Mouse (Mus musculus): ENCODE results near the gene Rab11b. TPM values are rescaled to one million over a fixed set of nuclear protein-coding genes. Genes with fewer than 3 reads are reported as not detected.

Rab11b gene
- polyA plus RNA-seq, 1 experiment from 2014 or later, result 325 TPM

DNA sequence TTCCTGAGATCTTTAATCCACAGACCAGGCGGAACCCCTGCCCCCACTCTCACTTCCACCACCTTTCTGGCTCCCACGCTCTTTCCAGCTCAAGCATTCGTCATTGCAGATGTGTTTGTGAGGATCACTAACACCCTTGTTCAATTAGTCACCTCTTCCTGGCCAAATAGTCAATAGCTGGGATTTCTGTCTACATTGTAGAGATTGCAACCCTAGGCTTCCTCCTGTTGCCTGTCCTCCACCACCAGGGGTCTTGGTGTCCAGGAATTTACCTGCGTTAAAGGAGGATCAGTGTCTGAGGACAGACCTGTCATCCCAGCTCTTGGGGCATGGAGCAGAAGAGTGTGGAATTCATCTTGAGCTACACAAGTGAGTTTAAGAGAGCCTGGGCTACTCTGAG lies 21.7 kb upstream of the Rab11b start:
- Histone ChIP-seq H3K9ac (peak overlapping the region; percentile 72), H3K27me3 (no peaks in the 10 kb centered on the region), H3K36me3 (peaks cover 14% of the 10 kb centered on the region), H3K4me3 (peak overlapping the region; percentile 54), H3K27ac (peak overlapping the region; percentile 94; the same call in 1 of the 2 replicates), H3K4me2 (replicated peaks) (peak overlapping the region; percentile 87), H3K9me3 (no peaks in the 10 kb centered on the region), H3K4me1 (peaks cover 58% of the 10 kb centered on the region)
- no peak for ATAC-seq (ENCODE audit: low FRiP score, low read depth)
- 38% methylated on average over 4 of the region's 4 CpGs for WGBS

DNA sequence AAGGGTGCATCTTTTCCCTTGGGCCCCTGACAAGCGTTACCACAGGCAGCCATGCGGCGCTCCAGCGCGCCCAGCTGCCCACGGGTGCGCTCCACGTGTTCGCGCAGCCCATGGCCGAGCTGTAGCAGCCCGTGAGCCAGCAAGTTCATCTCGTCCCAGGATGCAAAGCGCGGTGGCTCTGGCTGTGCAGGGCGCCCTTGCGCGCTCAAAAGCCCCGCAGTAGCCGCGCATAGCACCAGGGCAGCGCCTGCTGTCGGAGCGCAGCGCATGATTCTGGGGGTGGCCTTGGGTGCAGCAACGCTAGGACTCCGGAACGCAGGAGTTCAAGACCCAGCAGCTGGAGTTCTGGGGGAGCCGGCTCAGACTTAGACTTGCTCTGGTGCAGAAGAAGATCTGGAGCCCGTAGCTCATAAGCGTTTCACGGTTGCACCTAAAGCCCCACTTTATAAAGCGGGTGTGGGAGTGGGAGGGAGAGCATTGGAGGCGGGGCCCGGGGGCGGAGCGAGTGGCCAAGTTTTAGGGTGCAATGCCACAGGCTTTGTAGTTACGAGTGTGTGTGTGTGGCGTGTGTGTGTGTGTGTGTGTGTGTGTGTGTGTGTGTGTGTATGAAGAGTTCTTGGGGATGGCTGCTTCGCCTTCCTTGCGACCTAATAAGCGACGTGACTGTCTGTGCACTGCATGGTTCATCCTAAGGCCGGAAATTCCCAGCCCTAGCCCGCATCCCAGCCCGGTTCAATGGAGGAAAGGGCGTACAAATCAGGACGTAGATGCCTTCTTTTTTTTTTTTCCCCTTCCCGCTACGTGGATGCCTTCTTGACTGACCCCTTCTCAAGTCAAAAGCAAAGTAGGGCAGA lies 21.0 kb upstream of the Rab11b start, which contains the start of gene Angptl4:
Gene Angptl4, minus strand, starts transcription at position 707 of the 854 bp plus-strand sequence.
- no peaks in the 10 kb centered on the region for H3K9me3 ChIP-seq
- peak within 1 kb of the TSS; percentile 94 for H3K27ac ChIP-seq
- no peaks in the 10 kb centered on the region for H3K27me3 ChIP-seq
- H3K4me1 ChIP-seq, result peaks cover 58% of the 10 kb centered on the region
- peak within 1 kb of the TSS; percentile 72 for H3K9ac ChIP-seq
- peaks cover 21% of the 10 kb centered on the region for H3K36me3 ChIP-seq
- H3K4me2 ChIP-seq (replicated peaks), result peak within 1 kb of the TSS; percentile 87
- peak within 1 kb of the TSS; percentile 54 for H3K4me3 ChIP-seq
- ATAC-seq (ENCODE audit: low FRiP score, low read depth), result peak; percentile 58
- under 1% methylated on average over 50 of the region's 50 CpGs for WGBS

DNA sequence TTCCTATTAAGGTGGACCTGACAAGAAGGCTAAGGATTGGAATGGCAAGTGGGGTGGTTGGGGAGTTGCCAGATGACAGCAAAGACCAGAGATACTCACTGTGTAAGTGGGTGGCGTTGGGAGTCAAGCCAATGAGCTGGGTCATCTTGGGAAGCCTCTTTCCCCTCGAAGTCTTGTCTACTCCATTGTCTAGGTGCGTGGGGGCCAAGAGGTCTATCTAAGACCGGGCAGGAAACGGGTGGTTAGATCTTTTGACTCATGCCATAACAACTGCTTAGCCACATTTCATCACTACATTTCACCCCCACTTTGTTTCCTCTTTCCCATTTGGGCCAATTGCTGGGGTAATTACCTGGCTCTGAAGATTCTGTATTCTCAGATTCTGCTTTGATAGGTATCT lies 20.1 kb upstream of the Rab11b start:
- peak overlapping the region; percentile 94 for H3K27ac ChIP-seq
- H3K36me3 ChIP-seq, result peaks cover 30% of the 10 kb centered on the region
- H3K9ac ChIP-seq, result peak overlapping the region; percentile 72
- WGBS, result 77% methylated on average over 5 of the region's 5 CpGs
- H3K27me3 ChIP-seq, result no peaks in the 10 kb centered on the region
- no peak for ATAC-seq (ENCODE audit: low FRiP score, low read depth)
- H3K4me3 ChIP-seq, result peak overlapping the region; percentile 54
- H3K9me3 ChIP-seq, result no peaks in the 10 kb centered on the region
- H3K4me2 ChIP-seq (replicated peaks), result peak overlapping the region; percentile 87
- H3K4me1 ChIP-seq, result peaks cover 58% of the 10 kb centered on the region

DNA sequence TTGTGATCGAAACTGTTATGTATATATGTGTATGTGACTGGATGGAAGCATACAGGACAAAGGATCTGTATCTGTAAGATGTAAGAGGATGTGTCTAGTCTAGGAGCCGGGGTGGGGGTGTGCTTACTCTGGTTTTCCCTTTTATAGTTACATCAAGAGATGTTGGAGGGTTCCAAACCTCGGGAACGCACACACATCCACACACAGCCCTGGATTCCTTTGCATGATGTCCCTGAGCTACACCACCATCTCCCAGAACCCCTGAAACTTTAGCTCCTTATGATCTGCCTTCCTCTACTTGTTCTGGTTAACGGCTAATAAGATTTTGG lies 19.6 kb upstream of the Rab11b start:
- WGBS, result 60% methylated on average over 5 of the region's 5 CpGs
- H3K4me2 ChIP-seq (replicated peaks), result peak overlapping the region; percentile 87
- H3K4me1 ChIP-seq, result peaks cover 58% of the 10 kb centered on the region
- 0 out of 2 replicates have a peak, but pooled peaks have one; percentile 0 for ATAC-seq (ENCODE audit: low FRiP score, low read depth)
- 0 out of 2 replicates have a peak overlapping the region, but pooled peaks have one; percentile 31 for H3K9ac ChIP-seq
- H3K4me3 ChIP-seq, result peak overlapping the region; percentile 54
- peaks cover 35% of the 10 kb centered on the region for H3K36me3 ChIP-seq
- peak overlapping the region; percentile 94 for H3K27ac ChIP-seq
- no peaks in the 10 kb centered on the region for H3K9me3 ChIP-seq
- H3K27me3 ChIP-seq, result no peaks in the 10 kb centered on the region

DNA sequence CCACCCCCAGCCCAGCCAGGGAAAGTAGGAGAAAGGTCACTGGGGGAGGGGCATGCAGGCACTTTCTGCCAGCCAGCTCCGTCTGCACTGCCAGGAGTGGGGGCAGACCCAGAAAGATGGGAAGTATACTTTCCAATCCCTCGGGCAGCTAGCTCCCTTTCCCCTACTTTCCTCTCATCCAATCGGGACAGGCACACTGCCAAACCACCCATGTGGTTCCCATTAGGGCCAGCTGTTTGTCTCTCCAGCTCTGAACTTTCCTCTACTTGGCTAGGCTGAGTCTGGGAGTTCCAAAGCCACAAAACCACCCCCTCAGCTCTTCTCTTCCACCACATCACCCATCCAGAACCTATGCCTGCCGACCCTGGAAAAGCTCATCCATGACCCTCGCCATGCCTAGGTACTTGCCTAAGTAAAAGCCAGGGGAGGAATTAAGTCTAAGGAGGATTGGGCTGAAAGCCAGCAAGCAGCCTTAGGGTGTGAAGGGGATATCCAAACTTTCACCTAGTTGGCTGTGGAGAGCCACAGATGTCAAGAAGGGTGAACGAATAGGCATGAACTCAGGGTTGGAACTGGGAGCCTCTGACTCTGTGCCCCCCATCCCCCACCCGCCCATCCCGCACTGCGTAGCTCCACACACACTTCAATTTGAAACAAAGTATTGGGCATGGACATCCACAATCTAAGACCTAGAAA lies 19.1 kb upstream of the Rab11b start:
- H3K4me2 ChIP-seq (replicated peaks), result peak overlapping the region; percentile 87
- peak; percentile 90 for ATAC-seq (ENCODE audit: low FRiP score, low read depth)

DNA sequence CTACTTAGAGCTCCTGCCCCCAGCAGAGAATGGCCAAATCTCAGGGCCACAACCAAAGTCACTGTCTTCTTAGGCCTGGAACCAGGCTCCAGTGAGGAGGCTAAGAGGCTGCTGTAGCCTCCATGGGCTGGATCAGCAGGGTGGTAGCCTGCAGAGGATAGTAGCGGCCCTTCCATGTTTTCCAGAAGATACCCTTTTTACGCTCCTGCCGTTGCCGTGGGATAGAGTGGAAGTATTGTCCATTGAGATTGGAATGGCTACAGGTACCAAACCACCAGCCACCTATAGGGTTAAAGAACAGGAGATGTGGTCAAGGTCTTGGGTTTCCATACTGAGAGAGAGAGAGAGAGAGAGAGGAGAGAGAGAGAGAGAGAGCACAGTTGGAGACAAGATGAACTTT lies 15.0 kb upstream of the Rab11b start:
- H3K9me3 ChIP-seq, result no peaks in the 10 kb centered on the region
- no peak overlapping the region for H3K4me2 ChIP-seq (replicated peaks)
- no peak overlapping the region for H3K27ac ChIP-seq
- 98% methylated on average over 4 of the region's 4 CpGs for WGBS
- H3K4me3 ChIP-seq, result no peak overlapping the region
- H3K36me3 ChIP-seq, result peaks cover 43% of the 10 kb centered on the region
- no peaks in the 10 kb centered on the region for H3K27me3 ChIP-seq
- no peak for ATAC-seq (ENCODE audit: low FRiP score, low read depth)
- H3K9ac ChIP-seq, result no peak overlapping the region
- peaks cover 25% of the 10 kb centered on the region for H3K4me1 ChIP-seq

More for the DNA sequence above, 19.1 kb upstream of the Rab11b start:
- Histone ChIP-seq H3K9me3 (no peaks in the 10 kb centered on the region), H3K27ac (peak overlapping the region; percentile 94), H3K36me3 (peaks cover 40% of the 10 kb centered on the region), H3K4me1 (peaks cover 58% of the 10 kb centered on the region), H3K4me3 (peak overlapping the region; percentile 54), H3K9ac (0 out of 2 replicates have a peak overlapping the region, but pooled peaks have one; percentile 14), H3K27me3 (no peaks in the 10 kb centered on the region)
- 17% methylated on average over 9 of the region's 9 CpGs for WGBS

DNA sequence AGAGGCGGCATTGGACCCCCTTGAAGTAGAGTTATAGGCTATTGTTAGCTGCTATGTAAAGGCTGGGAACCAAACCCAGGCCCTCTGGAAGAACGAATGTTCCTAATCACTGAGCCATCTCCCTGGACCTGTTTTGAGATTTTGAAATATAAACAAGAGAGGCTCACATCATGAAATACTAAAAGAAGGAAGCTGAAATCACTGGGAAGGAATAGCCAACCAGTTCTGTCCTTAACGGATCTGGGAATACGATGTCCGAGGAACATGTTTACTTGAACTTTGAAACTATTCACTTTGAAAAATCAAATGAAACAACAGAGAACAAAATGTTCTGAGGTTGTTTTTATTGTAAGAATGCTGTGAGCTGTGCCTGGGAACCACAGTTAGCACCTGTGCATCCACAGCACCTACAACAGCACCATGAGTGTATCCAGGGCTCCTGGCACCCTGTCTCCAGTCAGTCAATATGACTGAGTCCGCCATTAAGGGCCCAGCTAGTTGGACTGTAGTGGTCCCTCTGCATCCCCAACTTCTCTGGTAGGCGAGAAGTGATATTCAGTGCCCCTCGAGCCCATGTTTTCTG lies 14.3 kb upstream of the Rab11b start:
- 89% methylated on average over 8 of the region's 8 CpGs for WGBS
- ATAC-seq (ENCODE audit: low FRiP score, low read depth), result no peak
- no peak overlapping the region for H3K9ac ChIP-seq
- no peaks in the 10 kb centered on the region for H3K27me3 ChIP-seq
- no peak overlapping the region for H3K4me3 ChIP-seq
- H3K36me3 ChIP-seq, result peaks cover 43% of the 10 kb centered on the region
- no peaks in the 10 kb centered on the region for H3K9me3 ChIP-seq
- peaks cover 19% of the 10 kb centered on the region for H3K4me1 ChIP-seq
- H3K27ac ChIP-seq, result no peak overlapping the region
- H3K4me2 ChIP-seq (replicated peaks), result no peak overlapping the region

DNA sequence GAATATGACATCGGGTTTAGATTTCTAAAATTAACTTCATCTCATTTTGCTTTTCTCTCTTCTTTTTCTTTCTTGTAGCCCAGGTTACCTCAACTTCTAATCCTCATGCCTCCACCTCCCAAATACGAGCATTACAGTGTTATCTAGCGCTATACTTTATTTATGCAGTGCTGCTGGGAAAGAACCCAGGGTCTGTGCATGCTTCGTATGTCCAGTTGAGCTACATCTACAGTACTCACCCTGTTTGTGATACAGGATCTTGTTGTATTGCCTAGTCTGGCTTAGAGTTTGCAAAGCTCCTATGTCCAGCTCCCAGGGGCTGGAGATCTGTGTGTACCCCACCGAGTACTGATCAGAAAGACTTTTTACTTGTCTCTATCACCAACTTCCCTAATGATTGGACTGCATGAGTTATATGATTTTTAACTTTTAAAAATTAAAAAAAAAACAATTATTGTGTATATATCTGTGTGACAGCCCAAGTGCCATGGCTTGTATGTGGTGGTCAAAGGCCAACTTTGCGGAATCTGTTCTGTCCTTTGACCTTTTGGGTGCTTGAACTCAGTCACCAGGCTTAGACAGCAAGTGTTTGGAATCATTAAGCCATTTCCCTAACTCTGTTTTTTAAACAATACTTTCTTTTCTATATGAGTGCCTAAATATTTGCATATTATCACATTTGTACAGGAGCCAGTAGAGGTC lies 13.7 kb upstream of the Rab11b start:
- Histone ChIP-seq H3K36me3 (peaks cover 43% of the 10 kb centered on the region), H3K4me2 (replicated peaks) (no peak overlapping the region), H3K9me3 (no peaks in the 10 kb centered on the region), H3K9ac (no peak overlapping the region), H3K4me1 (peaks cover 12% of the 10 kb centered on the region), H3K27me3 (no peaks in the 10 kb centered on the region), H3K4me3 (no peak overlapping the region), H3K27ac (no peak overlapping the region)
- WGBS, result 87% methylated on average over 6 of the region's 6 CpGs
- ATAC-seq (ENCODE audit: low FRiP score, low read depth), result no peak

DNA sequence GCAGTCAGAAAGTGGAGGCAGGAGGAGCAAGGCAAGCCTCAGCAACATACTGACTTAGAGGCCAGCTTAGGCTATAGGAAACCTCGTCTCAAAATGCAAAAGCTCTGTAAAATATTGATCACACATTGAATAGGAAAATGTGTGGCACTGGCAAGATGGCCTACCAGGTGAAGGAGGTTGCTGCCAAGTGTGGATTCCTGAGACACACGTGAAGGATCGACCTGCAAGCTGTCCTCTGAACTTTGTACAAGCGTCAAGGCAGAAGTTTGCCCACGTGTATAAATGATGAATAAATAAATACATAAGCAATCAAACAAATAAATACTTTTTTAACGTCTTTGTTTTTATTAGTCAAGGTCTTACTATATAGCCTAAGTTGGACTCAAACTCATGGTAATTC lies 13.1 kb upstream of the Rab11b start:
- peaks cover 6% of the 10 kb centered on the region for H3K4me1 ChIP-seq
- 83% methylated on average over 6 of the region's 6 CpGs for WGBS
- H3K27me3 ChIP-seq, result no peaks in the 10 kb centered on the region
- H3K9me3 ChIP-seq, result no peaks in the 10 kb centered on the region
- no peak overlapping the region for H3K4me3 ChIP-seq
- peaks cover 43% of the 10 kb centered on the region for H3K36me3 ChIP-seq
- no peak for ATAC-seq (ENCODE audit: low FRiP score, low read depth)
- H3K4me2 ChIP-seq (replicated peaks), result no peak overlapping the region
- H3K27ac ChIP-seq, result no peak overlapping the region
- H3K9ac ChIP-seq, result no peak overlapping the region

DNA sequence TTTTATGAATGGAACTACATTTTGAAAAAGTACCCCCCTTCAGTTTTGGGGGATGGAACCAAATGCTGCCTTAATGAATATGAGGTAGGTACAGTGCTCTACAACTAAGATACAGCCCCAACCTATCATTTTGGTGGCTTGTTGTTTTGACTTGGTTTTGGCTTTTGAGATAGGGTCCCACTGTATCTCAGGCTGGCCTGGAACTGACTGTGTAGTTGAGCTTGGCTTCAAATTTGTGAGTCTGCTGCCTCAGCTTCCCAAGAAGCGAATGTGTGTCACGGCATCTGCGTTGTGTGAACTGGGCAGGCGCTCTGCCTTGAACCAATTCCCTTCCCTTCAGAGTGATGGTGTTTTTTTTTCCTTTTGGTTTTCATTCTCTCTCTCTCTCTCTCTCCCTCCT lies 11.3 kb upstream of the Rab11b start:
- no peak for ATAC-seq (ENCODE audit: low FRiP score, low read depth)
- no peak overlapping the region for H3K9ac ChIP-seq
- WGBS, result 93% methylated on average over 4 of the region's 4 CpGs

DNA sequence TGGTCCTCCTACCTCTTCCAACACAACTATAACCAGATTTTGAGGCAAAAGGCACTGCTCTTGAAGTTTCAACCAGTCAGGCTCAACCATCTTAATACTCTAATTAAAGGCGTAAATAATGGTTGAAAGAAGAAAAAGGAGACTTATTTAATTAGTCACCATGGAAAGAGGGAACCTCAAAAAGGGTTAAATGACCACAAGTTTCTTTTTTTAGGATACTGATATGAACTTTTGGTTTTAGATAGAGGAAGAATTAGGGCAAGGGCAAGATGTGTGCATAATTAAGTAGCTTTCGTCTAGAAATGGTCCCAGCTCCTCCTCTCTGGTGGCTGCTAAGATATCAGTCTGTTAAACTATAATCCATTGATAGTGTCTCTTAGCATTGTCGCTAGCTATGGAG lies 6.1 kb upstream of the Rab11b start:
- H3K36me3 ChIP-seq, result no peaks in the 10 kb centered on the region
- H3K9ac ChIP-seq, result no peak overlapping the region
- H3K4me1 ChIP-seq, result no peaks in the 10 kb centered on the region
- H3K4me3 ChIP-seq, result no peak overlapping the region
- ATAC-seq (ENCODE audit: low FRiP score, low read depth), result no peak
- H3K27ac ChIP-seq, result no peak overlapping the region
- H3K27me3 ChIP-seq, result no peaks in the 10 kb centered on the region
- no peak overlapping the region for H3K4me2 ChIP-seq (replicated peaks)
- no peaks in the 10 kb centered on the region; the same call in 1 of the 2 replicates for H3K9me3 ChIP-seq
- WGBS, result 78% methylated on average over 3 of the region's 3 CpGs

More for the DNA sequence above, 11.3 kb upstream of the Rab11b start:
- Histone ChIP-seq H3K9me3 (no peaks in the 10 kb centered on the region), H3K4me3 (no peak overlapping the region), H3K36me3 (peaks cover 25% of the 10 kb centered on the region), H3K27me3 (no peaks in the 10 kb centered on the region), H3K4me2 (replicated peaks) (no peak overlapping the region), H3K27ac (no peak overlapping the region), H3K4me1 (no peaks in the 10 kb centered on the region)

Measured in limb, embryonic 13.5 days (tissue).